Mouse (Mus musculus): ENCODE results near the gene Olfr651.
"Not testable (repeated sequence)": the region's sequence is repeated elsewhere in the genome, so short reads cannot be mapped to it uniquely, and the experiment has no call there.

Gene Olfr651

GRCm38 (mm10) chr7:104549833-104550232 lies at the start of gene Olfr651:
TSS of gene Olfr651 (plus strand) at chr7:104550133.
- POLR2A ChIA-PET, result no interaction called here

GRCm38 (mm10) chr7:104501186-104501585 lies 48.7 kb upstream of the Olfr651 start:
- POLR2A ChIA-PET, CTCF ChIA-PET: not testable (repeated sequence)

More at GRCm38 (mm10) chr7:104549833-104550232, at the start of gene Olfr651:
- CTCF ChIA-PET, result interaction anchor here in 1 of 4 experiments (0.6 kb wide), 1 partner anchor 247 kb away, joined by 3 read pairs; no protein-coding TSS in a partner anchor

- POLR2A ChIA-PET, result no interaction called here
- CTCF ChIA-PET, result no interaction called here
Measured at GRCm38 (mm10) chr7:104501589-104502371, 48.2 kb upstream of the Olfr651 start.

DNA sequence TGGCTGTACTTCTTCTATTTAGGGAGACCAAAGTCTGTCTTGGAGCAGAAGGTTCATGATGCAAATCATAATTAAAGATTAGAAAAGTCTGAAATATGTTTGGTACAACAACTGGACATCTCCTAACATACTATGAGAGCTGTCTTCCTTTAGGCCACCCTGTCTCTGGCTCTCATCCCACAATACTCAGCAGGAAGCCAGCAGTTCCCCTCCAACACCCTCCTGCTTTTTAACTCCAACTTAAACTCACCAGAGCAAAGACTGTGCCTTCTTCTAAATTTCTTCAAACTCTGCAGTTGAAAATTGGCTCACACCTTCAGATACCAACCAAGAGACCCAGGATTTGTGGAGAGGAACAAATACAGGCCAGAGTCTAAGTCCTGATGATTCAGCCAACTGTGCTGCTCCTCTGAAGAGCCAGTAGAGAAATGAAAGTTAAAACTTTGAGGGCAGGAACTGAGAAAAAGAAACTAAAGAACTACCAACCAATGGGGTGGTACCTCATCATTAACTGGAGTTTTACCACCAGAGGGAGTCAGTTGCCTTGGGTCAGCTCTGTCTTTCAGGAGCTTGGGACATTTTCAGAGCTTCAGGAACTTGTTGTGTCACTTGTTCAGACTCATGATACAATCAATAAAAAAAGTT lies 42.4 kb upstream of the Olfr651 start, which contains the start of gene Trim30d:
TSS of gene Trim30d (minus strand) at position 429 of the 645 bp plus-strand sequence.
- CTCF ChIA-PET, result interaction anchor here in 1 of 4 experiments (1.2 kb wide), 1 partner anchor 61 kb away, joined by 3 read pairs; no protein-coding TSS in a partner anchor

DNA sequence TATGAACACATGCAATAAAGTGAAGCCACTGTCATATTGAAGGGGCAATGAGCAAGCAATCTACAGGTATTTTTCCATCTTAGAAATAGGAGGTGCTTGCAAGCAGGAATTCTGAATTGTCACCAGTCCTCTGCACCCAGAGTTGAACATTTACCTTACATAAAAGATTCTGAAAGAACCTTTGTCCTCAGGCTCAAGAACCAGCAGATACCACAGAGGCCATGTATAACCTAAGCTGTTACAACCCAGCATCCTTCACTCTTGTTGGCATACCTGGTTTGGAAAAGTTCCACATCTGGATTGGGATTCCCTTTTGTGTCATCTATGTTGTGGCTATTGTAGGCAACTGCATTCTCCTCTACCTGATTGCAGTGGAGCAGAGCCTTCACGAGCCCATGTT lies 2.8 kb downstream of the Olfr651 start:
- CTCF ChIA-PET, result no interaction called here
- POLR2A ChIA-PET, result no interaction called here

More for the DNA sequence above, 42.4 kb upstream of the Olfr651 start, which contains the start of gene Trim30d:
- POLR2A ChIA-PET, result not testable (repeated sequence)

DNA sequence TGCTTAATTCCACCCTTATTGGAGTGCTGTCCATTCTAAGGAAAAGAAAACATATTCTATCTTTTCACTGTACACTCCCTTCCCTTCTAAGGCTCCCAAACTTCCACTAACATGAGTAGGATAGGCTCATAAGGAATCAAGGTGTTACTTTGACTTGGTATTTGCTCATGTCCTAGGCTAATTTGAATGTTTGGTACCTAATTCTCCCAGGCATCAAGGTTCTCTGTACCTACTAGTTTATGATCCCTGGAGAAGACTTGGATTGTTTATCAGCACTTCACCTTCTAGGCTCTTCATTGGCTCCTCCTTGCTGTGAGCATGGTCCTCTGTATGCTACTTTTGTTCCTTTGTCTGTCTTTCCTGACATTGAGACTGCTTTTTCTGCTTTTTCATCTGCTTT lies 10.7 kb downstream of the Olfr651 start, which contains the start of gene Olfr652:
TSS of gene Olfr652 (plus strand) at position 301 of the 400 bp plus-strand sequence.
- POLR2A ChIA-PET, result no interaction called here
- CTCF ChIA-PET, result no interaction called here

DNA sequence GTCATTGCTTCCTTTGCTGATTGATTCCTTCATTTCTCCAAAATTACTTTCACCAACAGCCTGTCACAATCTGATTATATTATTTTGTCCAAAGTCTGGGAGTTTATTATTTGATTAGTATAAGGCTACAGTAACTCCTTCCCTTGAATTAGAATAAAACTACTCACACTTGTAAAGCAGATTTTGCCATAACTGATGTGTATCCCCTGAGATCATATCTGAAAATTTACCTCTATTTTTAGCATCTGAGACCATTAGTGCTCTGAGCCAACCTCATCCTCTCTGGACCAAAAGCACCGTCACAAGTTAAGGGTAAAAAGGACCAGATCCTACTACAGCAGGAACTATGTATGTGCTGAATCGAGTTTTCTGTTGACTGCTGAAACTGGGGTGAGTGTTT lies 27.1 kb downstream of the Olfr651 start, which contains the start of gene Olfr653:
TSS of gene Olfr653 (plus strand) at position 301 of the 400 bp plus-strand sequence.
- CTCF ChIA-PET, result no interaction called here
- POLR2A ChIA-PET, result no interaction called here

DNA sequence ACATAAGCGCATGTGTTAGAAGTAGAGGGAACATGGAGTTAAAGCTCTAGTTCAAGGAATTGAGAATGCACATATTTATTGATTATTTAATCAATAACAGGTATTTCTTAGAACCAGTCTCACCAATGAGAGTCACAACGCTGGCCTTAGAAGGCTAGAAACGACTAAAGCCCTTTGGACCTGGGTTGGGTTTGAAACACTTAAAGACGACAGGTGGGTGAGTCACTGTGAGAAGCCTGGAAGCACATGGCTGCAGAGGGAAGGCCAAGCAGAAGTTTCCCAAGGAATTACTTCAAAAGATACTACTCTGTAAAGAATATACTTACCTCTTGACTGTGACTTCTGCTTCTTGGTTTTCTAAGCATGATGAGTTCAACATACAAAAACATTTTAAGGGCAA lies 30.9 kb downstream of the Olfr651 start:
- POLR2A ChIA-PET, result no interaction called here
- CTCF ChIA-PET, result no interaction called here

DNA sequence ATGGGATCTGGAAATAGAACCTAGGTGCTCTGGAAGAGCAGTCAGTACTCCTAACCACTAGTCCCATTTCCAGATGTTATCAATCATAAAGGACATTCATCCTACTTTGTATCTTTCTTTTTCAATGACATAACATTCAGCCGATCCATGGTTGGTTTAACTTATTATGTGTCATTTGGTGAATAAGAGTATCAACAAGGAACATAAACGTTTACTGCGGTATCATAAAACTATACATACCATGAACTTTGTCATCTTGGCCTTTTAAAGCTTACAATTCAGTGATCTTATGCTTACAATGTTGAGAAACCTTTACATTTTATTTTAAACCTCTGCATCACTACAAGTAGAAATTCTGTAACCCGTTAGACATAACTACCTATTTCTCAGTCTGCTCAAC lies 31.5 kb downstream of the Olfr651 start:
- POLR2A ChIA-PET, result no interaction called here
- CTCF ChIA-PET, result no interaction called here

- CTCF ChIA-PET, result no interaction called here
- POLR2A ChIA-PET, result no interaction called here
Measured at GRCm38 (mm10) chr7:104586725-104587124, 36.8 kb downstream of the Olfr651 start, which contains the start of gene Olfr654. TSS of gene Olfr654 (plus strand) at chr7:104587025.

- ChIA-PET CTCF (no interaction called here), POLR2A (interaction anchor here in 1 of 4 experiments (0.9 kb wide), 1 partner anchor 812 kb away, joined by 7 read pairs; the partner anchor contains the start of gene Fam160a2)
Measured at GRCm38 (mm10) chr7:104588274-104588673, 38.3 kb downstream of the Olfr651 start.

DNA sequence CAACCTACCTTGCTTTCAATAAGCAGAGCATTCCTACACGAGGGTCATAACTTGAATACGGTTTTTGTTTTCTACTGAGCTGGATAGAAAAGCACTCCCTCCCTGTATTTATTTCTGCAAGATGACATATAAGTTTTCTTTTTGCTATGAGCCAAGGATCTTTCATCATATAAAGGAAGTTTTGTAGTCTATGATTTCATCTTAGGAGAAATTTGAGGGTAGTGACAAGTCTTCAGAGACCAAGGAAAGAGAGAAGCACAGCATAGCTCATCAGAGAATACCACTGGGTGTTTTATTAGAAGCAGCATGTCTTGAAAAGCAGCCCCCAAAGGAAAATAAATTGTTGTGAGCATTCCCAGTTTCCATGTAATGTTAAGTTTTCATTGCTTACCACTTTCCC lies 51.7 kb downstream of the Olfr651 start, which contains the start of gene Olfr655:
TSS of gene Olfr655 (minus strand) at position 101 of the 400 bp plus-strand sequence.
- POLR2A ChIA-PET, result no interaction called here
- CTCF ChIA-PET, result no interaction called here

DNA sequence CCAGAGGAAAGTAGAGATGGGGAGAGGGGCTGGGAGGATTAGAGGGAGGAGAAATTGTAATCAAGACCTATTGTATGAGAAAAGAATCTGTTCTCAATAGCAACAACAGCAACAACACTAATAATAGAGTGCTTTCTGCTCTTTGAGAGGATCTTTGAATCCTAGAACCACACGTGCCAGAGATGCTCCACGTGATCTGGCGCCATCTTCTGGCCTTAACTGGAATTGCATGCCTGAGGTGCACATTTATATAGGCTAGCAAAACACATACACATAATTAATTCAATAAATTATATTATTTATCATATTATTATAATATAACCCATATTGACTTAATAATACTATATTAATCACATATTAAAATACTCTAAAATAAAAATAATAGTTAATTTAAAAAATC lies 53.2 kb downstream of the Olfr651 start:
- CTCF ChIA-PET, result interaction anchor here in 1 of 4 experiments (0.6 kb wide), 1 partner anchor 519 kb away, joined by 4 read pairs; no protein-coding TSS in a partner anchor
- POLR2A ChIA-PET, result no interaction called here

Data from embryonic stem cell, embryonic (primary cell).